Mouse (Mus musculus) cerebellum, postnatal 36 days (tissue): ENCODE measurements around the gene Pabpc4.

Source experiments
- DNase-seq, 2 experiments: peaks; one replicate each; pipeline ENCODE4 v3.0.0; 2021 to 2022; ENCODE audit warnings: mixed read lengths in 2 of 2

Gene Pabpc4

DNA sequence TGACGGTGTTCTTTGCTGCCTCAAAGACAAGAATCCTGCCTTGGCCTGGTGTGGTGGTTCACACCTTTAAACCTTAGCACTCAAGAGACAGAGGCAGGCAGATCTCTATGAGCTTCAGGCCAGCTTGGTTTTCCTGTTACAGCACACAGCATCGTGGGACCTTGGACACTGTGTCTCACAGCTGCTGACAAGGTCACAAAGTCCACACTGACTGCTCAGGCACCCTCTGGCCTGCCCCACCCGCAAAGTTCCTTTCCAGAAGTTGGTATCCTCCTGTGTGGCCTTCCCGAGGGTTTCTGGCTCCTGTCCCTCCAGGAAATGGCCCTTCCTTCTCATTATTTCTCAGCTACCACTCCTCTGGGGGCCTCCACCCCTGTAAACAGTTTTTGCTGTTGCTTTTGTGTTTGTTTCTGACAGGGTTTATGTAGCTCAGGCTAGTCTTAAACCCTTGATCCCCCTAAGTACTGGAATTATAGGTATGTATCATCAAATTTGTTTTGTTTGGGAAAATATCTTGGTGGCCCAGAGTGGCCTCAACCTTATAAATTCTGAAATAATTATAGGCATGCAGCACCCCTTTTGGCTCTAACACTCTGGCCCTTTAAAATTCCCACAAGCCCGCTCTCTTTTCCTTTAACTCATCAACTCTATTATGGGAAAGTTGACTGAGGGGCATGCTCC lies at the start of gene Pabpc4:
Pabpc4 (plus strand) TSS at position 631 of the 681 bp plus-strand sequence.
- no peak for DNase-seq

DNA sequence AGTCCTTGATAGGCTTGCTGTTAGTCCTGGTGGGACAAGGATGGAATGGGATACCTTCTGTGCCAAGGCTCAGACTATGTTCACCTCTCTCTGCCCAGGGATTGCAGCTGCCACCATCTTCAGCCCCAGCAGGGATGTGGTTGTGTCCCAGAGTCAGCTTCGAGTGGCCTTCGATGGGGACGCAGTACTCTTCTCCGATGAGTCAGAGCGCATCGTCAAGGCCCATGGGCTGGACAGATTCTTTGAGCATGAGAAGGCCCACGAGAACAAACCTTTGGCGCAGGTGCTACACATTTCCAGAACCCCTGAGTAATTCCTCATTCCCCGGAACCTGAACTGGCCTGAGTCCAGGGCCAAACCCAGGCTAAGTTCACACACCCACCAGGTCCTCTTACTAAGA lies 48.2 kb upstream of the Pabpc4 start:
- no peak for DNase-seq

DNA sequence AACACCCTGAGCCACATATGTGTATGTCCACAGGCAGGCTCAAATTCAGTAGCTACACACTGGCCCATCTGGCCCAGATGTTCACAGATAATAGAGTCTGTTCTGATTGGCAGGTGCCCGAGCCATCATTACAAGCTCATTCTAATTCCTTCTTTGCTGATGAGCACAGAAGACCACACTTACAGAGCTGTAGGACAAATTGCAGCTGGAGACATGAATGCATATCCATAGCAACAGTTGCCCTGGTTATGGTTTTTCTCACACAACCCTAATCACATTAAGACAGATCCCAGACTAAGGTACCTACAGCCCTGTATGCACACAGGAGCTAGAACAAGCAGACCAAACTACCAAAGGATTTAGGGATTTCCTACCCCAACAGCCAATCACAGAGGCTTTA lies 46.8 kb upstream of the Pabpc4 start:
- no peak for DNase-seq

DNA sequence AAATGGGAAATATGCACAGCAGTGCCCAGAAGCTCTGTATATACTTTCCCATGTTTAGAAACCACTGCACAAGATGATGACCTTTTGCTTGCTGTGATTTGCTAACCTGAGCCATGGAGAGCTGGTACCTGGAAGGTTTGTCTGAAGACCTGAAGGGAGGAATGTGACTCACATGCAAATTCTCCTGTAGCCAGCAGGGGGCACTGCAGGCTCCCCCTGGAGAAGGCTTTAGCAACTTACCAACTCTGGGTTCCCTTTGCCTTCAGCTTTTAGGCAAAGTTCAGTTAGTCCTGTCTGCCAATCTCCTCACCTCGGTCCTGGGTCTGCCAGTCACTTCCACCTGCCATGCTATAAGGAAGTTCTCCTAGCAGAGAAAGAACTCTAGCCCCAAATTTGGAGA lies 45.4 kb upstream of the Pabpc4 start:
- peak; percentile 35 to 49 for DNase-seq

DNA sequence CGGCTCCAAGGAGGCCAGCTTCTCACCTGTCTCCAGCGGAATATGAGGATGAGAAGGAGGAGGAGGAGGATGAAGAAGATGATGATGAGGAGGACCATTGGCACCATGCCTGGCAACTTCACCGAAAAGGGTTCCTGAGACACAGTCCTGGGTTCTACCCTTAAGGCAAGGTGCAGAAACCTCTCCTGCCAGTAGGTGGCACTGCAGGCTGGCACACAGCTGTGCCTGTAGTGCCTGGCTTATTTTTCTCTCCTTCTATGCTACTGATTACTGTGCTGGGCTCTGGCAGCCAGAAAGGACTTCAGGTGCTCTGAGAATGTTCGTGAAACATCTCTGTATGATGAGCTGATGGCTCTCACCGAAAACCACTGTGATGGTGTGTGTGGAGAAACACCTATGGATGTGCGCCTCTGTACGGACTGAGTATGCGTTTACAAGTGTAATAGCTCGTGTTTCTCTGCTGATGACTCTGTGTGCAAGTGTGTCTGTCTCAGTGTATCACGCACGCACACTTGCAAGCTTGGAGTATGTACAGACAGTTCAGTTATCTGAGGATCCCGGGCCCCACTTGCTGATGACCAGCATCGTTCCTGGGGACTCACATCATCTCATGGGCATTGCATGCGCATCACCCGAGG lies 42.3 kb upstream of the Pabpc4 start:
- DNase-seq, result peak; percentile 77

DNA sequence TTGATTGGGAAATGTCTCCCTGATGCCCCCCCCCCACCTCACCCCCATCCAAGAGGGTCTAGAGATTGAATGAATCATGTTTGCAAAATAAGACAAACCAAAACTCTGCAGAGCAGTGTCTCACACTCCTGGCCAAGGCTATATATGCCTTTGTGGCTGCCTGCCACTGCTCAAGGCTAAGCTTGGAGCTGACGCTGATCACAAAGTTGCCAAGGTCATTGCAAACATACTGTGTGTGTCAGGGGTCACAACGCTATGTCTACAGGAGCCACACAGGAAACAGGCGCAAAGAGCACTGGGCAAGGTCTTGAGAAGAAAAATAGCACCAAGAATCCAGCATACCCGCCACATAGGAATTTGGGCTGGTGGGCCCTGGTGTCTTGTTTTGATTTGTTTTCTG lies 41.5 kb upstream of the Pabpc4 start:
- no peak for DNase-seq

DNA sequence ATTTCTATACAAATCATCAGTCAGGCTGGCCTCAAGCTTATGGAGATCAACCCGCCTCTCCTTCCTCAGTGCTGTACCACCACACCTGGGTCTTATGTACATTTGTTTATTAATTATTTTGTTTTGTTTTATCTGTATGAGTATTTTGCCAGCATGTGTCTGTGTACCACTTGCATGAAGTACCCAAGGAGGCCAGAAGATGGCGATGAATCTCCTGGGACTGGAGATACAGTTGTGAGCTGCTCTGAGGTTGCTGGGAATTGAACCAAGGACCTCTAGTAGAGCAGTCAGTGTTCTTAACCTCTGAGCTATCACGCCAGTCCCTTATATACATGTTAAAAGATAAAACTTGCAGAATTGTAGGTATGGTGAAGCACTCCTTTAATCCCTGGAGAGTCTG lies 38.8 kb upstream of the Pabpc4 start:
- peak in 1 of 2 experiments; percentile 19 for DNase-seq

DNA sequence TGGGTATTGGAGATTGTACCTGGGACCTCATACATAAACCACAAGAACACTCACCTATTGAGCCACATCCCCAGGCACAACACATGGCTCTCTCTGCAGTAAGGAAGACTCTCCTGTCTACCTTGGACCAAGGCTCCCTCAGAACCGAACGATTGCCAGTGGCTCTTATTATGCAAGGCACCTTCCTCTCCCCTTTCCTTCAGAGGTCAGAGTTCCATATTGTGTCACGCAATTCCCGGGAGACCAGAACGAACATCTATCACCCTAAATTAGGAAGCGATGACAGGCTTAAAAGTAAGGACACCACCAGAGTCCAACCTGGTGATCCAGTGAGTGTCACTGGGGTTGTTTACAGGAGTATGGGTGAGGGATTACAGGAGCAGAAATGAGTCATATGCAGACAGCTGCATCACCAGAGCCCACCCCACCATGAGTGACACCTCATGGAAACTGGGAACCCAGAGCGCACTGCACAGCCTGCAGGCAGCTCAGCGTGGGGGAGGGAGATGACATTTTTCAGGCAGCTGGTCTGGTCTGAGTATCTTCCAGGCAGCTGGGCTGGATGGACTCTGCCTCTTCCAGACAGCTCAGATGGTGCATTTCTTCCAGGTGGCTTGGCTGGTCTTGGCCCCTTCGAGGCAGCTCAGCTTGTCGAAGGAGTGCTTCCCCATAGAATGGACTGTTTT lies 36.3 kb upstream of the Pabpc4 start:
- no peak for DNase-seq

DNA sequence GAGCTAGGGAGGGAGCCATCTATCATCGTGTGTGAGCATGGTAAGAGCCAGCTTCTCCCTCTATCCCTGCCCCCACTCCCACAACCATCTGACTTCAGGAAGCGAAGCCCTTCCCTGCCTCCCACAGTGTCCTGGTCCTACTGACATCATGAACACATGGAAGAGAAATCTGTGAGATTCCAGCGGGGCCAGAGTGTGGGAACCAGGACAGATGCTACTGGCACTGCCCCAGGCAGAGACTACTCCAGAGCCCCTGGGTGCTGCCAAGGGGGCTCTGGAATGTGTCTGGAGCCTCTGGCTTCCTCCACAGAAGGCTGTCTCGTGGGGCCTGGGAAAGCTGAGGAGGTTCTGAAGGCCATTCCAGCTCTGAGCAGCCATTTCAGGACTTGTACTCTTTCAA lies 34.4 kb upstream of the Pabpc4 start:
- no peak for DNase-seq

DNA sequence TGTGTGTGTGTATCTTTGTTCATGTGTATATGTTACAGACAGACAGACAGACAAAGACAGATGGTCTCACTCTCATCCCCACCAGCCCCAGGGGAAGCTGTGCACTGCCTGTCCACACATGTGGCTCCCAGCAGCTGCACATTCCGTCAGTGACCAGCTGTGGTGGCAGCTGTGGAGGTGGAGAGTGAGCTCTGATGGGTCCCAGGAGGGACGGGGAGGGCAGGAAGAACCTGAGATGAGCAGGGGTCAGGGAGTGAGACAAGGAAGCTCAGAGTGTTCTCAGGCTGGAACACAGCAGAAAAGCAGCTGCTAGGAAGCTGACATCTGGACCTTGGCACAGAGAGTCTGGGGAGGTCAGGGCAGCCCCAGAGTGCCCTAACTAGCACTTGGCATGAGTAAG lies 33.9 kb upstream of the Pabpc4 start:
- no peak for DNase-seq

DNA sequence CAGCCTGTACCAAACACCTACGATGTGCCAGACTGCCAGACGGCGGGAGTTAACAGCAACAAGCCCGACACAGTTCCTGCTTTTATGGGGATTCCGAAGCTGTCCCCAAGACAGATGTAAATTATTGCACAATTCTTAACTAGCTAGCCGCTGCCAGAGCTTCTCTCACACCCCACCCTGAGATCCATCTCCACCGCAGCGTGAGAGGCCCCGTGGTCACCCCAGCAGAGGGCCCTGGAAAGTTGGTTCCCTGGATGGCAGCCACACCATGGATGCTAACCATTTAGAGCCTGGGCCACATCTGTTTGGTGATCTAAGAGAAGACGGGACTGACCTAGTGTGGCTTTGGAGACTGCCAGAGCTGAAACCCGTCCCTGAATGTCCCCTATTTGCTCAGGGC lies 33.0 kb upstream of the Pabpc4 start:
- DNase-seq, result no peak

DNA sequence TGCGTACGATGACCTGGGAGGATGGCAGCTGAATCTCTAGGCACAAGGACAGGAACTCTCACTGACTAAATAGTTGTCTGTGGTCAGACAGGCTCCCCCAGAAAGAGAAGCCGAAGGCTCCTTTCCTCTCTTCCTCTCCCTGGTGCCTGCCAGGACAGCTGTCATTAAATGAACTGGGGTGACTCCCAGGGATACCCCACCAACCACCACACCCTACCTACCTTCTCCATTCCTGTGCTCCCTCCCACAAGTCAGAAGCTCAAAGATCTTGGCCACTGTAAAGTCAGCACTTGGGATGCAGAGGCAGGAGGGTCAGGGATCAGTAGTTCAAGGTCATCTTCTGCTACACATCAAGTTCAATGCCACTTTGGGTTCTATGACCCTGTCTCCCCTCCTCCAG lies 29.3 kb upstream of the Pabpc4 start:
- no peak for DNase-seq

DNA sequence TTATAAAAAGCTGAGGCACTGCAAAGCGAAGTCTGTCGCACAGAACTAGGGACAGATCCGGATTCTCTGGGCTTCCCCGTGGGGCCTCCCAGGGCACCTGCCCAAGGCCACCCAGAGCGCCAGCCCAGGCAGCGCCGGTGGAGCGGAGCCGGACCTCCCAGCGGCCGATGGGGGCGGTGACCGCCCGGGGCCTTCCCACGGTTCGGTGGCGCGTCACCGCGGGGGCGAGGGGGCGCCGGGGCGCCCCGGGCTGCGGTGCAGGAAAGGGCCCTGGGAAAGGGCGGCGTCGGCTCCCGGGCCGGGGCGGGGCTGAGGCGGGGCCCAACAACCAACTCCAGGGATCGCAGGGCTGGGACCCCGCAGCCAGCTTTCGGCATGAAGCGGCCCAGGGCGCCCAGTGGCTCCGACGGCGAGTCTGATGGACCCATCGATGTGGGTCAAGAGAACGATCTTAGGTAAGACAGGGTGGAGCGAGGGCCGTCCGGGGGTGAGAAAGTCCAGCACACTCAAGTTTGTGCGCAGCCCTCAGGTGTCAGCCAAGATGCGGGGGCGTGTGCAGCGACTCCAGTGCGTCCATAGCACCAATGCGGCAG lies 28.6 kb upstream of the Pabpc4 start, which contains the start of gene Heyl:
Heyl (plus strand) TSS at position 65 of the 593 bp plus-strand sequence.
- DNase-seq, result no peak

DNA sequence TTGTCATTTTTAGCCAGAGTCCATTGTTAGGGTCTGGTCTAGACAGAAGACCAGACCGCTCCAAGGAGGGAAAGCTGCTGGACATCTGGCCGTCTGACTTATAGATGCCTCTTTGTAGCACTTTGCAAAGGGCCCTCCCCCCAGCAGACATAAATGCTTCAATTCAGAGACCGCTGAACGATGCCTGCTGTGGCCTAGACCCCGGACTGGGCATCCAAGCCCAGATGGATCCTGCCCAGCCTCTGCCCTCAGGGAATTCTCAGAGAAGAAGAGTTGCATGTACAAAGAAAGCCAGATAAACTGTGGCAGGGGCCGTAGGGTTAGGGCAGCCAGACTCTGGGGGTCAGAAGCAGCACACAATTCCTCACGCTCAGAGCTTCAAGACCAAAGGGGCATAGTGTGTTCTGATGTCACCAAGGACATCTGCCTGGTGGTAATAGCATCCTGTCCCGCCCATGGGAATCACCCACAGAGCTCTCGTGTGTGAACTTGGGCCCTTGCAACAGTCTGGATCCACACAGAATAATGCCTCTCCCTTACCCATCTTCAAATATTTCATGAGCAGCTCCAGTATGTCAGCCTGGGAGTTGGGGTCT lies 26.2 kb upstream of the Pabpc4 start:
- DNase-seq, result no peak

DNA sequence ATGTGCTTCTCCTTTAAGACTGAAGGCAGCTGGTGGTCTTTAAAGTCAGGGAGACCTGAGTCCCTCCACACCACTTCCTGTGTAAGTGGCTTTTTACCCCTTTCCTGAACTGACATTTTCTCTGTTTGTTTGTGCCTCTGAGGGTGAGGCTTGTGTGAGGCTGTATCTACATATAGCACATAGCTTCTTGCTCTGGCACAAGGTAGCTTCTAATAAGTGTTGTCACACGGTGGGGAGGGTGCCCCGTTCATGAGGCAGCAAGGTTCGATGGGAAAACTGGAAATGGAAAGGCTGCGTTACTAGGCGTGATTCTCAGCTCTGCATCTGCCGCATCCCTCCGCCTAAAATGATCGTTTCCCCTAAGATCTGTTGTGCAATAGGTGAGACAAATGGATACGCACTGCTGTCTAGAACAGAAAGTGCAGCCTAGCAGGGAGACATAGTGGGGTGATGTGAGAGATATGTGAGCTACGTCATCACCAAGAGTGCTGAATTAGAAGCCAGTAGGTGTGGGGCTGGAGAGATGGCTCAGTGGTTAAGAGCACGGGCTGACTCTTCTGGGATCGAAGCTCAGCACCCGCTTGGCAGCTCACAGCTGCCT lies 25.6 kb upstream of the Pabpc4 start:
- no peak for DNase-seq

DNA sequence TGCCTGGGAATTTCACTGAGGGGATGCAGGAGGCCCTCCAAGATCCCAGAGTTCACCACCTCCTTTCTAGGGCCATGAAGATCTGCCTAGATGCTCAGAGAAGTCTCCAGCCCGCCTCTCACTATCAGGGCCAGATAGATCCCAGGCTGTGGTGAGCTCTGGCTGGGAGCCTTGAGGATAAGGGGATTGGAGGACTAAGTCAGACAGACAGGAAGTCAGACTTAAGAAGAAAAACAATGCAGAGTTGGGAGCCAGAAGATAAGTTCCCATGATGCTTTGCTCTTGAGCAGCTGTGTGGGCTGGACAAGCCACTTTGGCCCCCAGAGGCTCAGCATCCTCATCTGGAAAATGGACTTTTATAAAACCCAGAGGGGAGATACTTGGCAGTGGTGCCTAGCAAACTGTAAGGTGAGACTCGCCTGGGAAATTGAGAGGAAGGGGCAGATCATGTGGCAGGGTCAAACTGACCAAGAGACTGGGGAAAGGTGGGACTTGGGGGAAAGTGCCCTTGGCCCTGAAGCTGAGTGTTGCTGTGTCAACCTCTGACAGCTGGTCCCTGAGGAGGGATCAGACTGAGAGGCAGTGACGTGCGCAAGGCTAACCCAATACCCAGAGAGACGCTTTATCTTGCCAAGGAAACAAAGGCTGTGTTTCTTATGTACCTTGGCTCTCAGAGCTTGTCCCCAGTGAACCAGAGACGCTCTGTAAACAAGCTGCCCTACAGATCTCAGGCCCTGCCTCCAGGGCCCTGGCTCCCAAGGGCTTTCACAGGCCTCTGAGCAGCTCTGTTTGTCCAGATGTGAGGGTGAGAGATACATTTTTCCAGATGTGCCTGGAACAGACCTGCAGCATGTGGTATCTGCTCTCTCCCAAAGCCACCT lies 24.5 kb upstream of the Pabpc4 start:
- no peak for DNase-seq

DNA sequence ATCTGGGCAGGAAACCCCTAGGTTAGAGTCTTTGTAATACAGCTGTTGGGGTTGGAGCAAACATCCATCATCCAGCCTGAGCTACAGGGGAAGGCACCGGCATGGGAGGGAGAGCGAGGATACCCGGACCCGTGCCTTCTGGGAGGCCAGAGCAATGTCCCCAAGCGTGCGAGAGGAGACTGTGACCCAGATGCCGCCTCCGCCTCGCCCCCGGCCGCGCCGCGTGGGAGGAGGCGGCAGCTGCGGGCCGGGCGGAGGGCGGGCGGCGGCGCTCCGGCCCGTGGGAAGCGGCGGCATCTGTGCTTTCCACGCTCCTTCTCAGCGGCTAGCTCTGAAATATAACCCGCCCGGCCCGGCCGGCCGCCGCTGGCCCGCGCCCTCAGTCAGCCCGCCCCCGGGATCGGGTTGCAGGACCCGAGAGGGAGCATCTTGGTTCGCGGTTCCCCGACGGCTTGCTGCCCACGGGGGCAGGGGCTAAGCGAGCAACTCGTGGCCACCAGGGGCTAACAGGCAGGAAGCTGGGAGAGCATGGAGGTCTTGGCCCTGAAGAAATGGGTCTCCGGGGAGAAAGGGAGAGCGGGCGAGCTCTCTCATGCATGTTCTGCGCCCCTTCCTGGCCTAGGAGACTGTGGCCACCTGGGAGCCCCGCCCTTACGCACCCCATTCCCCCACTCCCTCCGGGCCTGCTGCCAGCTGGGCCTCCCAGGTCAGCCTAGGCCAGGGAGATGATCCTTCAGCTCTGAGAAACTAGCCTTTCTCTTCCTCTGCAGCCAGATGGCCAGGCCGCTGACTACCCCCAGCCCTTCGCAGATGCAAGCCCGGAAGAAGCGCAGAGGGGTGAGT lies 22.6 kb upstream of the Pabpc4 start:
- no peak for DNase-seq

DNA sequence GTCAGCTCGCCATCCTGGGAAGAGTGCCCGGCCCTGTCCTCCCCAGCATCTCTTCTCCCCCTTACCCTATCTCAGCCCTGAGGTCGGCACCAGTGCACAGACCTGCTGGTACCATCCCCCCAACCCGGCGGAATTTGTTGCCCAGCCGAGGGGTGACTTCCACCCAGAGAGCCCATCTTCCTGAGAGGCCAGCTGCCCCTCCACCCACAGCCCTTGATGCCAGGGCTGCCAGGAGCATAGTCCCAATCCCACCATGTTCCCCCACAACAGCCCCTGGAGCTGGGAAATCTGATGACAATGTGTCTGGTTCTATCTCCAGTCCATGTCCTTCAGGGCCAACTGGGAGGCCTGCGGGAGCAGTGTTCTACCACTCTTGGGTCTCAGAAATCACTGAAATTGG lies 15.9 kb upstream of the Pabpc4 start:
- DNase-seq, result no peak

DNA sequence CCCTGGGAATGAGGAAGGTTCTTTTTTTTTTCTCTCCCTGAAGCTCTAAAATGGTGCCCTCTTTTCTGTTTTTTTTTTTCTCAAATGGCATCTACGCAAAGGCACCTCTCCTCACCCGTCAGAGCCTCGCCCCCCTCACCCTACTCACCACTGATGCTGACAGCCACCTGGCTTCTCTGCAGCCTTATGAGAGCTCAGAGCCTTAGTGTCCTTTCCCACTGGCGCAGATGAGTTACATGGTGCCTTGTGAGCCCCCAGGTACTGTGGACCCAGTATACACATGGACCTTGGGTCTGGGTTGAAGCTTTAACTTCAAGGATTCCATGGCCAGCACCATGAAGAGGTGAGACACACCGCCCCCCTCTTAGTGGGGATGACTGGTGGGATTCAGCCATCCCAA lies 15.5 kb upstream of the Pabpc4 start:
- no peak for DNase-seq

DNA sequence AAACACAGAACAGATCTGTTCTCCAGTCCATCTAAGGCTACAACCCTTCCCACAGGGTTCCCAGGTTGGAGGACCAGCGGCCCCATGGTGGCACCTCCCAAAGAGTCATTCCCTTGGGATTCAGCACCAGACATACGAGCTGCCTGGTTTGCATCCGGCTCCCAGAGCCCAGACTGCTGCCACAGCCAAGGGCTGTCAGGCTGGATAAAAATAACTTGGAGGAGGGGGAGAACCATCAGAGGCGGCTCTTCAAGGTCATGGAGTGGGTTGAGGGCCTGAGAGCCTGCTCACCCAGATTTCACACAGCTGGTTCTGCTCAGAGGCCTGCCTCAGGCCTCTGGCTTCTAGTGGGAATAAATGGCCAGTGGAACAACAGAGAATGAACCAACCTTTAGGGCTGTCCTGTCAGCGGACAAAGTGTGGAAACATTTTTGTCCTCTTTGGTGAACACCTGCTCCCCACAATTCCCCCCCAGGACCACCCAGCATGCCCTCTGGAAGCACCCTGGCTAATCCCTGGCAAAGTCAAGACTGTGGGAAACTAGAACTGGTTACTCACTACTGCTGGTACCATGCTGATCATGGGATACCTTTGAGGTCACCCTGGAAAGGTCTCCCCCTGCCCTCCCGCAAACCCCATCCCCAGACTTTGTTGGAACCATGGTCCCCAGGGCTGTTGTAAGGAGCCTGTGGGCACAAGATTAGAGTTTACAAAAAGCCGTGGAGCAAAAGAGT lies 14.8 kb upstream of the Pabpc4 start:
- no peak for DNase-seq
